Mouse (Mus musculus) kidney, adult 2 months (tissue): ENCODE results near the gene Hmgn3.

Experiments used
- CTCF ChIP-seq: fragments of 200-500 bp; conservative IDR thresholded peaks from 2 replicates; pipeline ENCODE4 v1.5.1; 2011; ENCODE audit warnings: low read depth, mild to moderate bottlenecking, control low read depth, low read length, moderate library complexity, mixed read lengths; ENCODE audit not compliant: insufficient read depth, insufficient read length
- POLR2A ChIP-seq: fragments of 200-500 bp; IDR thresholded peaks from one replicate; pipeline ENCODE4 v1.6.1; 2011; ENCODE audit warnings: low read depth, low read length, control low read depth

GRCm38 (mm10) chr9:83146446-83147188 is at the start of gene Hmgn3:
- TF ChIP-seq CTCF (no peak), POLR2A (peak; percentile 30)
